Mouse (Mus musculus): ENCODE data around the gene Amacr.

DNA sequence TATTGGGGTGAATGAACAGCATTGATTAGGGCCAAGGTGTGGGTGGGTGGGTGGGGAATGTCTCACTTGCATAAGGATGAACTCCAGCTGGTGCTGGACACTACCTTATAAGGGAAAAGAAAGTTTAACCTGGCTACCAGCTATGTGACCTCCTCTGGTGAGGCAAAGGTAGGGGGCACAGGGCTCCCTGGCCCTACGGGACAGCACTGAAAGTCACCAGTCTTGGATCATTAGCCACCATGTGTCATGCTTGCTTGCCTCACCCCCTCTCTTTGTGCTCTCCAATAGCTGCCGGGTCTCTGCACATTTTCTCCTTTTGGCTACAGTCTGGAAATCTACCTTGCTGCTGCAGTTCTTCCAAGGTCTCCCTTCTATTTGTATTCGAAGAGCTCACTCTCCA lies 48.6 kb downstream of the Amacr start:
- TF ChIP-seq EP300 (optimal IDR thresholded peaks at IDR 0.05) (no peak), CTCF (IDR thresholded peaks at IDR 0.05; ENCODE audit: low read depth) (no peak)

All from stomach, postnatal 0 days (tissue).